Mouse (Mus musculus) liver, adult 2 months (tissue): Measurements from ENCODE around the gene Tshz2.

Experiments used
- CTCF ChIP-seq: fragments of 200-500 bp; IDR thresholded peaks from 2 replicates; pipeline ENCODE4 v1.5.1; 2011; ENCODE audit warnings: low read depth, low read length, control low read depth
- POLR2A ChIP-seq: fragments of 200-500 bp; IDR thresholded peaks from 2 replicates; pipeline ENCODE4 v1.6.1; 2011; ENCODE audit warnings: low read length, control low read depth; ENCODE audit not compliant: insufficient read depth; ENCODE audit errors: extremely low read depth

DNA sequence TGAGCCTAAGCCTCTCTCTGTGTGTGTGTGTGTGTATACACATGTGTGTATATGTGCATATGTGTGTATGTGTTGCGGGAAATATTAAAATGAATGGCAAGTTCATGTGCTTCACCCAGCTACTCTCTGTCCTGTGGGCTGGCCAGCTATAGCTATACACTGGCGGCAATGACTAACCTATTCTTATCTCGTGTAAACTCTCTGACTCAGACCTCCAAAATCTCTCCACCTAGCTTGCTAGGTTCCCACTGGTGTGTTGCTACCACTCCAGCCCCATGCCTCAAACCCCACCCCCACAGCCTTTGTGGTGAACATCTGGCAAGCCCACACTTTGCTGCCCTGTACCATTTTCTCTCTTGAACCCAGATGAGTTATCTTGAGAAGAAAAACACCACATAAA lies 46.1 kb upstream of the Tshz2 start:
- TF ChIP-seq POLR2A (no peak), CTCF (no peak)
